Mouse (Mus musculus) 3T3-L1 (cell line): ENCODE measurements around the gene Ssbp4.

Experiments used
- DNase-seq: peaks from one replicate; pipeline ENCODE4 v3.0.0-alpha.2; 2015; ENCODE audit warnings: low read depth, low spot score

The Ssbp4 gene

GRCm38 (mm10) chr8:70631436-70631835 lies 22.8 kb upstream of the Ssbp4 start:
- peak; percentile 21 for DNase-seq

DNA sequence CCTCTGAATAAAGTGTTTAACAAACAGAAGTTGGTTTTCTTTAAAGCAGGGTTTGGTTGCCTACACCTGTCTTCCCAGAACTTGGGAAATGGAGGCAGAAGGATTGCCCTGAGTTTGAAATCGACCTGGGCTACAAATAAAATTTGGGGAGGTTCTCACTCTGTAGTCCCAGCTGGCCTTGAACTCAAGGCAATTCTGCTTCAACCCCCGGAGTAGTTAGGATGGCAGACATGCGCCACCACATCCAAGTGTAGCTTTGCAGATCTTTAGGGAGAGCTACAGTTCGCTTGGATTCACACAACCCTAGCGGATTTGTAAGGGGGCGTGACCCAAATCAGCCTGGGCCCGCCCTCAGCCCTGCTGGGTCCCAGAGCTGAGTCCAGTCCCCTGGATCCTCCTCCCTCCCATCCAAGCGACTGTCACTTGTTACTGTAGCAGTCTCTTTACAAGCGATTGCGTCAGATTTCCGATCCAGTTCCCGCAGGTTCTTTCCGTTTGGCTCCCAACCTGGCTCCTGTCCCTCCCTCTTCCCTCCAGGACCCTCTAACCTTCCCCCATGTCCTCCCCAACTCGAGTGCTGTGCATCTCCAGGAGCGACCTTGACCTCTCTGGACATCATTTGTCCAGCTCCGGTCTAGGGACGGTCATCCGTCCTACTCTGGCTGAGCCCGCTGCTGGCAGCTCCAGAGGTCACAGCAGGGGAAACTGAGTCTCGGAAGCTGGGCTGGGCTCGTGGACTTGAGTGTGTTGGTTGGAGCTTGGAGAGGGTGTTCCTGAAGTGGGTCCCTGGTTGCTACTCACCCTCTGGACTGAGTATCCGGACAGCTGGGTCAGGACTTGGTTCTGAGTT lies 22.1 kb upstream of the Ssbp4 start:
- DNase-seq, result peak; percentile 88

DNA sequence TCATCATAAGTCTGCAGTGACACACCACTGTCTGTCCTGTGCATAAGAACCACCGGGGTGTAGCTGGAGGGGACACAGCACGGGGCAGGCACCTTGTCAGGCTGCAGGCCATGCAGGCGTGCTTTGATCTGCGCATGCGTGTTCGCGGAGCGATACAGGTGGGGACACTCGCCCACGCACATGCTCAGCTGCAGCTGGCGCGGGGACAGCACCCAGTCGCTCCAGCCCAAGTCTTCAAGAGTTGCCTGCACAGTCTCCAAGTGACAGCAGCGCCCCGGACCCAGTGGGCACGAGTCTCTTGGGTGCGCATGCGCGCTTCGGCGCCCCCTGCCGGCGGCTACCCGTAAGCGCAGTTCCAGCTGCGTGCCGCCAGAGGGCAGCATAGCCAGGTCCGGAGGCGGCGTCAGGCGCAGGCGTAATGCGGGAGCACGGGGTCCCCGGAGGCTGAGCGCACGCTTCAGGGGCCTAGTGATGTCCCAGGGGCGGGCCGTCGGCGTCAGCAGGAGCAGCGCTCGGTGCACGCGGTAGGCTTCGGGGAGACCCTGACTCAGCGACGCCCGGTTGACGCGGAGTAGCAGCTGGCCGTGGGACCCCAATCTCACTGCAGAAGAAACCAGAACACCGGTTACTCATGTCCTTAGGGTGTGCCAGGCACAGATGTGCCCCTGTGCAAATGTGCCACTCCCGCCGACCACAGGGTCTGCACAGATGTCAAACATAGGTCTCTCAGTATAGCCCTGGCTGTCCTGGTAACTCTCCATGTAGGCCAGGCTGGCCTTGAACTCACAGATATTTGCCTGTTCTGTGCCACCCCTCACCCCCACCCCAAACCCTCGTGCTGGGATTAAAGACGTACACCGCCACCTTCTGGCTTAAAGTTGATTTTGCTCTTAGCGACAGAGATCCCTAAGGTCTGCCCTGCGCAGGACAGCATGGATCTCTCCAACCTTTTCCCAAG lies 21.2 kb upstream of the Ssbp4 start:
- DNase-seq, result peak; percentile 86

DNA sequence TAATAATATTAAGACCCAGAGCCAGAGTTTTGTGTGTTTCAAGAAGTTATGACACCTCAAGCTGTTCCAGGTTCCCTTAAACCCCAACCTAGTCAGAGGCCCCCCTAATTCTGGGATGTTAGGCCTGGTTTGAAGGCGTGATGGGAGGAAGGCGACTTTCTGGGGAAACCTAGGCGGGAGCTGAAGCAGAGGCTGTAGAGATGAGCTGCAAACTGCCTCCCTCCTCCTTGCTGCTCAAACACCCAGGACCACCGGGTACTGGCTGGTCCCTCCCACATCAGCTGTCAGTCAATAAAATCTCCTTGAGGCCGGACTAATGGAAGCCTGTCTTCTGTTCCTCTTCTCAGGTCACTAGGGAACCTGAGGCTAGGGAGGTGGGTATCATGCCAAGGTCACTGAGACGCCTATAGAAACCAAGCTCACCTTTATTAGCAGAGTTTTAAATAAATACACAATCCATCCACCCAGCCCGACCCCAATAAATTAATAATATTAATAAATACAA lies 20.4 kb upstream of the Ssbp4 start:
- DNase-seq, result no peak

DNA sequence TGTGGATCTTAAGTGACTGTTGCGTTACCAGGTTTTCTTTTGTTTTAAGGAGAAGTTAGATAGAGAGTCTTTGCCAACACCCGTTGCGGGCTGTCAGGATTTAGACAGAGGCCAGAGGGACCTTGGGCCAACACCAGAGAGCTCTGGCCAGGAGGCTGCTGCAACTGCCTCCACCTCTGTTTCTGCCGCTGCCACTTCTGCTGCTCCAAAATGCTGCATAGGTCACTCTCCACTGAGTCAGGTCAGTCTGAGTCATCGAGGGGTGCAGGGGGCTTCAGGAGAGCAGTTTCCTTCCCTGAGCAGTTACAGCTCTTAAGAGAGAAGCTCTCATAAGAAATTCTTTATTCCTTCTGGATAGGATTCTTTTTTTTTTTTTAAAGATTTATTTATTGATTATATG lies 18.4 kb upstream of the Ssbp4 start:
- no peak for DNase-seq

DNA sequence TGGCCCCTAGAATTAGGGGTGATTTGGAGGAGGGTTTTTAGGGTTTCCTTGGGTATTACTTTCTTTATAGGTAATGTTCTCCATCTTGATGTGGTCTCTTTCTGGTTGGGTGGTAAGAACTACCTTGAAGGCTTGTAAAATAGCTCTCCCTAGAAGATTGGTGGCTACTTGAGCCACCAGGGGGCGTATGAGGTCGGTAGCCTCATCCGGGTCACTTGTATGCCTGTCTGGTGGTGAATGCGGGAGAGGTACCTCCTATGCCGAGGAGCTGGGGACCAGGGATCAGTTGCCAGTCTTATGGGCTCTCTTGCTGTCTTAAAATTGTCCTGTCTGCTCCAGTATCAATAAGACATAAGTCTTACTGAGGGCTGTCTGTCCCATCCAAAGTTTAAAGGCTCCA lies 16.4 kb upstream of the Ssbp4 start:
- peak; percentile 66 for DNase-seq

- no peak for DNase-seq
Measured at GRCm38 (mm10) chr8:70622220-70622619, 13.5 kb upstream of the Ssbp4 start.

DNA sequence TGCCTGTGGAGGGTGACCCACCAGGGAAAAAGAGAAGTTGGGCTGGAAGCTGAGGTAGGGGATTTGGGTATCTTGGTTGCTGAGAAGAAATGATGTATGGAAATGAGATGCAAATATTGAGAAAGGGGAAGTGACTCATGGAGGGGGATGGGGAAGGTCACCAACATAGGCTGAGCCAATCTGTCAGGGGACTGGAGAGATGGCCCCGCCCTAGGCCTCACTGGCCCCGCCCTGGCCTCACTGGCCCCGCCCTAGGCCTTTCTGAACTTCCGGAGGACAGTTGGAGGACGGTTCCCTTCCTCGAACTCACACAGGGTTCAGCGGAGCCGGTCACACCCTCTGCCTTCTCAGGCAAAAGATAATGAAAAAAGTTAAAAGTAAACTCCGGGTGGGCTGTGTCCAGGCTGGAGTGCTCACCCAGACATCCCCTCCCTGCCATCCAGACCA lies 10.2 kb upstream of the Ssbp4 start:
- DNase-seq, result peak; percentile 64

DNA sequence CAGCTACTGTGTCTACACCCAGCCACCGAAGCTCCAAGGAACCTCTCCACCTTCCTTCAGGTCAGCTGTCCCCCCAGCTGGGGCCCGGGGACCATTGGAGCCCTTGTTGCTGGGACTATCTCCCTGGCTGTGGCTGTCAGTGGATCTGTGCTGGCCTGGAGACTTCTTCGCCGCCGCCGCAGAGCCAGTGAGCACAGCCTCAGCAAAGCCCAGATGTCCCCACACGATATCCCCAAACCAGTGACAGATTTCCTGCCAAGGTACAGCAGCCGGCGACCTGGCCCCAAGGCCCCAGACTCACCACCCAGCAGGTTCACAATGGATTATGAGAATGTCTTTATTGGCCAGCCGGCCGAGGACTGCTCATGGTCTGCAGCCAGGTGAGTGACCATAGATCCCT lies 9.3 kb upstream of the Ssbp4 start:
- DNase-seq, result no peak

DNA sequence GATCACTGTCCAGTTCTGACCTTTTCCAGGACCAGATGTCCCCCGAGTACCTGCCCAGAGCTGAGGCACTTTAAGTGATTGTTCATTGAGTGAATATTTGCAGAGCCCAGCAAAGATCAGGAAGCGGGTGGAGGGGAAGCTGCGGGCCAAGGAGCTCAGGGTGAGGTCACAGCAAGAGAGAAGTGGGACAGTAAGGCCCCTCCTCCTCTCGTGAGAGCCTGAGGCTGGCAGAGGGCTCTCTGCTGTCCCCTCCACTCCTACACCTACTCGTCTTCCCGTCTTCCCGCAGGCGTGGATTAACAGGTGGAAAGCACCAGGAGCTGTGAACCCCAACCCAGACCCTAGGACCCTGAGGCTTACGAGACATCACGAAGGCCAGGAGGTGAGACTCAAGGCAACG lies 8.0 kb upstream of the Ssbp4 start:
- no peak for DNase-seq

- no peak for DNase-seq
Measured at GRCm38 (mm10) chr8:70615894-70616293, 7.2 kb upstream of the Ssbp4 start, which contains the start of gene Lrrc25. TSS of gene Lrrc25 (plus strand) at chr8:70616155.

GRCm38 (mm10) chr8:70615281-70615680 lies 6.6 kb upstream of the Ssbp4 start:
- no peak for DNase-seq

- no peak for DNase-seq
Measured at GRCm38 (mm10) chr8:70614469-70614868, 5.8 kb upstream of the Ssbp4 start.

DNA sequence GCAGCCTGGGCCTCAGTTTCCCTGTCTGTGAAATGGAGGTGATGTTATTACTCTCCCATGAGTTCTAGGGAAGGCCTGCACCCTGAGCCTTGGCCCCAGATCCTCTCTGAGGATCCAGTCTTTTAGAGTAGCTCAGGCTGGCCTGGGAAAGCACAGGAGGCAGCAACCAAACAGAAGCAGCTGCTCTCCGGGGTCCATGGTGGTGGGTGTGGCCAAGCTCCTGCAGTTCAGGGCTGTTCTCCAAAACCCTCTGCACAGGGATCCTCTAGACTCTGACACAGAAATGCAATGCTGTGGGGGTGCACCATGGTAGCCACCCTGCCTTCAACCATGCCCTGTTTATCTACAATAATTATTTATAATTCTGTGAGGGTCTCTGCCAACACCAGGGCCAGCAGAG lies 5.1 kb upstream of the Ssbp4 start:
- DNase-seq, result no peak

DNA sequence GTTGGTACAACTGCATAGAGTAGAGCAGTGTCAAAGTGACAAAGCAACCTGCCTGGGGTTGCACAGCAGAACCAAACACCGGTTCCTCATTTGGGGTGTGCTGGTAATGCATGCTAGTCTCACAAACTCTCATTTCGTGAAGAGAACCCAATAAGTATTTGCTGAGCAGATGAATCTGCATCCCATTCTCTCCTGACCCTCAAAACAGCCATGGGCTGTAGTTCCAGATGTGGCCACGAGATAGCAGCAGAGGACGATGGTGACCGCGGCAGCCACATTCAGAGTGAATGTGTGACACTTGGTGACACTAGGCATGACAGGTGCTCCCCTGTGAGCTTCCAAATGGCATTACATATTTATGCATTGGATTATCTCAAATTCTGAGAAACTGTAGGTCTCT lies 3.2 kb upstream of the Ssbp4 start:
- peak; percentile 93 for DNase-seq

- peak; percentile 92 for DNase-seq
Measured at GRCm38 (mm10) chr8:70610796-70611771, 2.4 kb upstream of the Ssbp4 start.

DNA sequence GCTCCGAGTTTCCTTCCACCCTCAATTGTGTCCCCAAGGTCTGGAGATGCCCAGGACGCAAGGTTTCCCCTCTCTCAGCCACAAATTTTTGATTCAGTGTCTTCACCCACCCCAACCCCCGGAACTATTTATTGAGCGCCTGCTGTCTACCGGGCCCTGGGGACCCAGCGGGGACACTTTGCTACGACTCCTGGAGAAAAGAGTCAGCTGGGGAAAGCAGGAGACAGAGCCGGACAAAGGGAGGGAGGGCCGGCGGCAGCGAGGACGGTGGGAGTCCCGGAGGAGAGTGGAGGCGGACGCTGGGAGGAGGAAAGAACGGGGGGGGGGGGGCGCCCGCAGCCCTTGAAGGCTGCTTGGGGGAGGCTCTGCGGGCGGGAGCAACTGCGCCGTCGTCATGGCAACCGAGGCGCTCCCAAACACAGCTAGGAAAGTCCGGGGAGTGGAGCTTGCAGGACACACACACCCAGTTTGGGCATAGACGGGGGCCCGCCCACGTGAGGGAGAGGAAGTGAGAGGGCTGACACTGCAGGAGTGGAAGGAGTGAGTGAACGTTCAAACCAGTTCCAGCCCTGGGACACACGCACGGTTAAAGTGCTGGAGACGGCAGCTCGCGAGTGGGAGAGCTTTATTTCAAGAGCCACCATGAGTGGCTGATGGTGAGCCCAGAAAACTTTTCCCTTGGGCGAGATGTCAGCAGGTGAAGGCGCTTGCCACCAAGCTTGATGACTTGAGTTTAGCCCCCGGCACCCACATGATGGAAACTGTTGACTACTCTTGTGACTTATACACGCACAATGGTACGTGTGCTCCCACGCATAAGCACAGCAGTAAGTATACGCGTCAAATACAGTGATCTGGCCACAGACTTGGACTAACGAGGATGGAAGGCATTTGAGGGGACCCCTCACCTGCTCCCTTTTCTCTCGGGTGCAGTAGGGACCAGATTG lies 1.4 kb upstream of the Ssbp4 start:
- DNase-seq, result peak; percentile 100

- peak; percentile 93 for DNase-seq
Measured at GRCm38 (mm10) chr8:70609368-70609848, 736 bp upstream of the Ssbp4 start.

- peak; percentile 79 for DNase-seq
Measured at GRCm38 (mm10) chr8:70607898-70608748, 549 bp downstream of the Ssbp4 start.
